In the genomic region with DNA sequence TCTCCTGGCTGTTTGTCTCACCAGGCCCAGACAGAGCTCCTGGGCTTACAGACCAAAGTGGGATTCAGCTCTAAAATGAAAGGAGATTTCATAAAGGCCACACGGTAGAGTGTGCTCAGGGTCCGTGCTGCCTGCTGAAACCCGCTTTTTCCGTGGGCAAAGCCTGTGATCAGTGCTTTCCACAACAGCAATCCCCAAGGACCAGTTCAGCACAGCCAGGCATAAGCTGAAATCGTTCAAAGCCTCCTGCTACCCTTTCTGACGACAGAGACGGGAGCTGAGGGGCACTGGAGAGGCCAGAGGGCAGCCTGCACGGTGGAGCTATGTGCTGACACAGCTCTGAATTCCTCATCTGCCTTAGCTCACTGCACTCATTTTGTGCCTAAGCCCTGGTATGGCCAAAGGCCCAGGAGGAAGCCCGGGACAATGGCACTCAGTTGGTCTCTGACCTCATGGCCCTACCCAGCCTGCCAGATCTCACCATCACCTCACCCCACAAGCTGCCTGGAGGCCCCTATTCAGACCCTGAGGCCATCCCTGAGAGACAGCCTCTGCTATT, we compare ENCODE assay signal across 12 mouse cellular contexts. TPM values are rescaled to one million over a fixed set of nuclear protein-coding genes. Genes with fewer than 3 reads are reported as not detected.
DNase-seq lines count a peak whose midpoint lies in the region; ATAC-seq and TF ChIP-seq lines count a peak whose summit lies in the region.
"Had no signal": no experiment of that assay in that cellular context is flagged by ENCODE, and none has a peak within 500 bp of the region (broad histone marks: within the 10 kb centered on the region; RNA-seq: fewer than 3 reads in every experiment).

No protein-coding gene starts in this region.

- ATAC-seq in heart, embryonic 14.5 days (ENCODE audit: insufficient number of reproducible peaks, insufficient read depth, low FRiP score, low read depth): no peak
- ATAC-seq in embryonic facial prominence, embryonic 11.5 days (replicated peaks; ENCODE audit: insufficient number of reproducible peaks, low FRiP score, low TSS enrichment, low read depth): 0 out of 2 replicates have a peak, but pooled peaks have one; percentile 47
- ATAC-seq: forebrain, embryonic 13.5 days; liver, embryonic 12.5 days had no signal

- H3K9me3 ChIP-seq in heart, embryonic 14.5 days (ENCODE audit: control insufficient read depth, low read length): no peaks in the 10 kb centered on the region
- no peaks in the 10 kb centered on the region for H3K9me3 ChIP-seq in CH12.LX (replicated peaks; ENCODE audit: low read length)
- no peaks in the 10 kb centered on the region for H3K9me3 ChIP-seq in embryonic facial prominence, embryonic 11.5 days (replicated peaks; ENCODE audit: control insufficient read depth, low read length)
- H3K9me3 ChIP-seq: forebrain, embryonic 13.5 days; liver, embryonic 12.5 days had no signal

- no peak for TF ChIP-seq RAD21 in CH12.LX (IDR thresholded peaks at IDR 0.05; ENCODE audit: low read depth, low read length)

- H3K27me3 ChIP-seq in heart, embryonic 14.5 days (ENCODE audit: control insufficient read depth, insufficient read depth, low read length): no peaks in the 10 kb centered on the region
- no peaks in the 10 kb centered on the region for H3K27me3 ChIP-seq in CH12.LX (replicated peaks)
- H3K27me3 ChIP-seq in embryonic facial prominence, embryonic 11.5 days (ENCODE audit: control insufficient read depth, insufficient read depth, low read length): no peaks in the 10 kb centered on the region
- H3K27me3 ChIP-seq: forebrain, embryonic 13.5 days had no signal

- 31% methylated on average over 9 of the region's 9 CpGs for WGBS in heart, embryonic 14.5 days
- 14% methylated on average over 9 of the region's 9 CpGs for WGBS in embryonic facial prominence, embryonic 11.5 days

- TF ChIP-seq EP300 in CH12.LX (IDR thresholded peaks at IDR 0.05; ENCODE audit: low read length): 0 out of 2 replicates have a peak, but pooled peaks have one; percentile 28

- no peak overlapping the region for H3K4me3 ChIP-seq in heart, embryonic 14.5 days (ENCODE audit: control insufficient read depth in 1 of 2, insufficient read depth in 1 of 2, low read depth in 1 of 2, low read length in 2 of 2)
- H3K4me3 ChIP-seq in CH12.LX (replicated peaks in 1 of 3; ENCODE audit: low read depth in 2 of 3, low read length in 2 of 3, poor library complexity in 1 of 3): no peak overlapping the region
- H3K4me3 ChIP-seq in embryonic facial prominence, embryonic 11.5 days (ENCODE audit: low read depth, low read length): no peak overlapping the region
- H3K4me3 ChIP-seq: forebrain, embryonic 13.5 days; liver, embryonic 12.5 days had no signal

- peaks cover 11 to 17% of the 10 kb centered on the region in 2 experiments for H3K4me1 ChIP-seq in heart, embryonic 14.5 days (ENCODE audit: control insufficient read depth in 2 of 2, insufficient read depth in 2 of 2, low read length in 2 of 2)
- peaks cover 4 to 9% of the 10 kb centered on the region in 2 experiments; a peak in 3 of 4 replicates for H3K4me1 ChIP-seq in CH12.LX (ENCODE audit: control insufficient read depth in 1 of 2, insufficient read depth in 2 of 2)
- no peaks in the 10 kb centered on the region for H3K4me1 ChIP-seq in embryonic facial prominence, embryonic 11.5 days (ENCODE audit: control insufficient read depth, insufficient read depth, low read length)
- H3K4me1 ChIP-seq: liver, embryonic 12.5 days had no signal

- no peak for TF ChIP-seq CTCF in CH12.LX (conservative IDR thresholded peaks at IDR 0.05 in 1 of 2, IDR thresholded peaks at IDR 0.05 in 1 of 2; ENCODE audit: low read depth in 2 of 2, low read length in 2 of 2)

- DNase-seq in heart, adult 8-10 months (ENCODE audit: low spot score): no peak
- no peak for DNase-seq in CH12.LX (ENCODE audit: extremely low read depth)
- DNase-seq in embryonic facial prominence, embryonic 11.5 days (ENCODE audit: low spot score): peak; percentile 17
- DNase-seq in kidney, postnatal 25 days: peak; percentile 62 to 85
- DNase-seq in left cerebral cortex, adult 8-10 months (ENCODE audit: low spot score in 2 of 2): no peak
- DNase-seq in cerebellum, postnatal 4 days (ENCODE audit: low spot score in 2 of 2): no peak
- DNase-seq in spleen, adult 12 weeks (ENCODE audit: low spot score): no peak
- DNase-seq: cerebellum, adult 2 months; thymus, postnatal 36 days had no signal

- no peaks in the 10 kb centered on the region for H3K36me3 ChIP-seq in heart, embryonic 14.5 days (ENCODE audit: control insufficient read depth, insufficient read depth, low read length)
- no peaks in the 10 kb centered on the region for H3K36me3 ChIP-seq in CH12.LX (replicated peaks in 1 of 2; ENCODE audit: control insufficient read depth in 1 of 2, insufficient read depth in 1 of 2, low read length in 1 of 2)
- no peaks in the 10 kb centered on the region for H3K36me3 ChIP-seq in embryonic facial prominence, embryonic 11.5 days (replicated peaks; ENCODE audit: control insufficient read depth, insufficient read depth, low read depth, low read length)
- H3K36me3 ChIP-seq: liver, embryonic 12.5 days had no signal

- no peak for TF ChIP-seq POLR2A in CH12.LX (IDR thresholded peaks at IDR 0.05; ENCODE audit: low read depth, low read length)

- H3K79me2 ChIP-seq in CH12.LX (replicated peaks; ENCODE audit: control insufficient read depth, extremely low read depth, insufficient read depth, poor library complexity, severe bottlenecking): no peaks in the 10 kb centered on the region

- in situ Hi-C loops in CH12.LX (cut with MboI; ENCODE audit: low pct_ligation_motif_present, low pct_unique_long_range_greater_than_20kb, low sequenced_read_pairs): no loop called here

- H3K4me2 ChIP-seq in heart, embryonic 14.5 days (ENCODE audit: low read length): no peak overlapping the region
- peak overlapping the region; percentile 18; the same call in 1 of the 2 replicates for H3K4me2 ChIP-seq in CH12.LX (ENCODE audit: insufficient read depth, low read depth, poor library complexity, severe bottlenecking)
- H3K4me2 ChIP-seq in embryonic facial prominence, embryonic 11.5 days (ENCODE audit: low read depth, low read length): no peak overlapping the region
- H3K4me2 ChIP-seq: forebrain, embryonic 13.5 days; liver, embryonic 12.5 days had no signal

- dilution Hi-C loops in CH12.LX (cut with MboI; ENCODE audit: extremely low pct_ligation_motif_present, extremely low pct_unique_long_range_greater_than_20kb, low sequenced_read_pairs): no loop called here

- peak overlapping the region; percentile 36; the same call in 1 of the 2 replicates for H3K9ac ChIP-seq in heart, embryonic 14.5 days (ENCODE audit: low read length)
- H3K9ac ChIP-seq in CH12.LX (ENCODE audit: insufficient read depth, low read depth): no peak overlapping the region
- no peak overlapping the region for H3K9ac ChIP-seq in embryonic facial prominence, embryonic 11.5 days (replicated peaks; ENCODE audit: low read length)
- H3K9ac ChIP-seq: forebrain, embryonic 13.5 days; liver, embryonic 12.5 days had no signal

- peak overlapping the region; percentile 37 to 46; a peak in 2 of 4 replicates for H3K27ac ChIP-seq in heart, embryonic 14.5 days (replicated peaks in 1 of 2; ENCODE audit: control insufficient read depth in 1 of 2, insufficient read depth in 1 of 2, low read depth in 2 of 2, low read length in 2 of 2)
- H3K27ac ChIP-seq in CH12.LX (ENCODE audit: insufficient read depth, low read depth): no peak overlapping the region
- no peak overlapping the region for H3K27ac ChIP-seq in embryonic facial prominence, embryonic 11.5 days (replicated peaks; ENCODE audit: low read depth, low read length)
- H3K27ac ChIP-seq: forebrain, embryonic 13.5 days; liver, embryonic 12.5 days had no signal

TF ChIP-seq in CH12.LX, 34 proteins besides CTCF, POLR2A, EP300 and RAD21:
- no peak for TF ChIP-seq MXI1 (IDR thresholded peaks at IDR 0.05; ENCODE audit: low read depth, low read length)
- TF ChIP-seq ZC3H11A (IDR thresholded peaks at IDR 0.05; ENCODE audit: low read depth, low read length): no peak
- TF ChIP-seq CHD1 (IDR thresholded peaks at IDR 0.05; ENCODE audit: low read depth, low read length): no peak
- no peak for TF ChIP-seq KAT2A (IDR thresholded peaks at IDR 0.05; ENCODE audit: insufficient replicate concordance, low read length)
- TF ChIP-seq ZNF384 (IDR thresholded peaks at IDR 0.05; ENCODE audit: low read depth, low read length): no peak
- TF ChIP-seq NELFE (IDR thresholded peaks at IDR 0.05; ENCODE audit: low read depth, low read length): no peak
- no peak for TF ChIP-seq UBTF (IDR thresholded peaks at IDR 0.05; ENCODE audit: low read depth, low read length)
- no peak for TF ChIP-seq RCOR1 (conservative IDR thresholded peaks at IDR 0.05; ENCODE audit: low read depth, low read length)
- no peak for TF ChIP-seq MYC (IDR thresholded peaks at IDR 0.05; ENCODE audit: low read depth, low read length)
- no peak for TF ChIP-seq GABPA (IDR thresholded peaks at IDR 0.05; ENCODE audit: insufficient replicate concordance, low read depth, low read length)
TF ChIP-seq in CH12.LX: peak in this region for 0.

RNA-seq across cellular contexts. Expression of gene Kcnj12, which starts 10.5 kb away (rescaled TPM):
- 5.4 and 5.8 TPM in 2 replicates for polyA plus RNA-seq in heart, embryonic 14.5 days (2014; fragmentation: Nextera tagmentation; extraction: Ambion mirVana)
- total RNA-seq in heart, adult 8-10 months (2022): 10 to 100 TPM; 23.1 to 32.7 (median 25.0) TPM
- total RNA-seq in CH12.LX (2012; rRNA removed): not detected in 2 replicates
- not detected in 2 replicates for total RNA-seq in CH12.LX (2014; rRNA removed)
- polyA plus RNA-seq in CH12.LX (2012; ENCODE audit: insufficient read length, low read depth): not detected in 2 replicates
- 2.4 and 2.7 TPM in 2 replicates for polyA plus RNA-seq in embryonic facial prominence, embryonic 11.5 days (2014; fragmentation: Nextera tagmentation; extraction: Ambion mirVana)
- total RNA-seq in left cerebral cortex, adult 8-10 months (2022): 10 to 100 TPM; 15.1 to 19.8 (median 15.6) TPM

Comparison
In these comparisons a context has a peak if more than half of its experiments do, and no peak if none do; other contexts are left out.
1. H3K27ac ChIP-seq: peak in heart, embryonic 14.5 days (2 of 2); none in CH12.LX (single experiment) and embryonic facial prominence, embryonic 11.5 days (single experiment).
2. DNase-seq: peak in embryonic facial prominence, embryonic 11.5 days (single experiment) and kidney, postnatal 25 days (2 of 2); none in heart, adult 8-10 months (single experiment), CH12.LX (single experiment), left cerebral cortex, adult 8-10 months (0 of 2), cerebellum, postnatal 4 days (0 of 2) and spleen, adult 12 weeks (single experiment).
3. RNA of gene Kcnj12, which starts 10.5 kb away (total RNA-seq): 23.1 to 32.7 TPM in heart, adult 8-10 months and 15.1 to 19.8 TPM in left cerebral cortex, adult 8-10 months; not detected in CH12.LX; every median in the first group is over 10 times any median in the second.